Mouse (Mus musculus): ENCODE measurements at regions not wholly inside any gene's neighbourhood (a gene's known extent, or its start where the extent isn't known, plus 50 kb on each side); places are given as distances from the start of the nearest gene placed in this dataset.

- TF ChIP-seq CTCF (IDR thresholded peaks at IDR 0.05; ENCODE audit: extremely low read depth, insufficient read depth, low read length) (no peak), POLR2A (IDR thresholded peaks at IDR 0.05; ENCODE audit: extremely low read depth, insufficient read depth, low read length) (no peak)
Measured at GRCm38 (mm10) chr9:31642169-31642568, 177.9 kb upstream of the Tmem45b start.
